Mouse (Mus musculus) lung, postnatal 0 days (tissue): ENCODE results near the gene Ggnbp2.

ENCODE experiments used
- CTCF ChIP-seq: IDR thresholded peaks from 2 replicates; pipeline ENCODE4 v1.5.1; 2016; ENCODE audit warnings: antibody characterized with exemption, mild to moderate bottlenecking
- EP300 ChIP-seq: IDR thresholded peaks from 2 replicates; pipeline ENCODE4 v1.6.1; 2016; ENCODE audit warnings: antibody characterized with exemption, mild to moderate bottlenecking, control low read depth

- TF ChIP-seq CTCF, result no peak
- no peak for TF ChIP-seq EP300
Observed at GRCm38 (mm10) chr11:84910411-84910810, 39.8 kb upstream of the Ggnbp2 start.
